Mouse (Mus musculus) brain, embryonic 18.5 days (tissue): ENCODE data around the gene Hist2h2be.
"Not testable (repeated sequence)": the region's sequence is repeated elsewhere in the genome, so short reads cannot be mapped to it uniquely, and the experiment has no call there.

Experiments used
- DNase-seq: peaks from one replicate; pipeline ENCODE4 v3.0.0-alpha.2; 2012; ENCODE audit warnings: low read depth, low spot score

Hist2h2be gene

DNA sequence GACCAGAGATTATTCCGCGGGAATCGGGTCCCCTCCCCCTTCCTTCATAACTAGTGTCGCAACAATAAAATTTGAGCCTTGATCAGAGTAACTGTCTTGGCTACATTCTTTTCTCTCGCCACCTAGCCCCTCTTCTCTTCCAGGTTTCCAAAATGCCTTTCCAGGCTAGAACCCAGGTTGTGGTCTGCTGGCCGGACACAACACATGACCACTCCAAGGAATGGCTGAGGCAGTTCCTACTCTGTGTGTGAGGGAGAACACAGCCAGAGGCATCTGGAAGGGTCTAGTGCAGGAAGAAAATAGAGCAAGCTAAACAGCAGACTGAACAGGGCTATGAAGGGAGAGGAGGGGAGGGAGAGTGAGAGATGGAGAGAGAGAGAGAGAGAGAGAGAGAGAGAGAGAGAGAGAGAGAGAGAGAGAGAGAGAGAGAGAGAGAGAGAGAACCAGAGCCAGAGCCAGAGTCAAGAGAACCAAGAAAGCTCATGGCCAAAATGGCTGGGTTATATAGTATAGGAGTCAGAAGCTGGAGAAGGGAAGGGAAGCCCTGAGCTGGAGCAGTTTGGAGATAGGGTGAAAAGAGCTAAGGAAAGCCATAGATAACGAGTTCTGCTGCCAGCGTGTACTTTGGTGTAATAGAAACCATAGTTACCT lies 22.2 kb upstream of the Hist2h2be start:
- DNase-seq = not testable (repeated sequence)

DNA sequence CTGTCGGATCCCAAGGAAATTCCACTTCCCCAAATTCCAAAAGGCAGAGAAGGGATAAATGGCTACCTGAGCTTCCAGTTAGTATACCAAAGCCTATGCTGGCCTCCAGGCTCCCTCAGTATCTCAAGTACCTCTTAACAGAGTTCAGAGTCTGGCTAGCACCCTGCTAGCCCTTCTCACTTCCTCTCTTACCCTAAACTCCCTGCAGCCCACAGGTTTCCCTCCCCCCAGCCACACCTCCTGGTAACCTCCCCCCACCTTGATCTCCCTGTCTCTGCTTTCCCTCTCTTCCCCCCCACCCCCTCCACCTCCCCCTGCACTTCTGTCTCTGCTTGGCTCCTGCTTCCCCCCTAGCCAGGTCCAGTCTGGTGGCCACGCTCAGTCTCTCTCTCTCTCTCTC lies 21.2 kb upstream of the Hist2h2be start:
- no peak for DNase-seq

DNA sequence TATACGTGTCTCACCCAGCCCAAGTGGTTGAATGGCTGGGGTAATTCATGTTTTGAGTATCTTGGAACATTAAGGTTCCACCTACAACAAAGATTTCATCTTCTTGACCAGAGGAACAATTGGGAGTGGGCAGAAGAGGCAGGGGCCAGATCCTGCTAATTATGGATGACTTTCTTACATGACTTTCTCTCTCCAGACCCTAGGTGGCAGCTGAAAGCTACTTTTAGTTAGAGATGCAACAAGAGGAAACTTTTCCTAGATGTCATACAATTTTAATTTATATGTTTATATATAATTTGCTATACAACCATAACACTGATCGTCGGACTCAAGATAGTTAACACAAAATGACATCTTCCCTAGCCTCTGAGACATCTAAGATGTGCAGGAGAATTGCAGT lies 13.1 kb upstream of the Hist2h2be start:
- DNase-seq = no peak

DNA sequence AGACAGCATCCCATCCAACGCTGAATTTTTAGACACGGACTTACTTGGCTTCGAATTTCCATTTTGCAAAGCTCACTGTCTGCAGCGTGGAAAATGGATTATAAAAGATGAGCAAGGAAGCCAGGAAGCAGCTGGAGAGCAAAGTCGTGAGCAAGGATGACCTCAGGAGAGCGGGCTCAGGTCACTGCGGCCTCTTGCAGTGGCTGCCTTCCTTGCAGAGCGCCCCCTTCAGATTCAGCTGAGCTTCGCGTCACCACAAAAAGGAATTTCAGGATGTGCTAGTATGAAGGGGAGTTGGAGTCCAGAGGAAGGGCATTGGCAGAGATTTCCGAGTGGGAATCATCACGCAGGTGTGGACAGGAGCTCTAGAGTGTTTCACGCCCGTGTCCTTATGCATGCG lies 11.7 kb upstream of the Hist2h2be start:
- DNase-seq = no peak

DNA sequence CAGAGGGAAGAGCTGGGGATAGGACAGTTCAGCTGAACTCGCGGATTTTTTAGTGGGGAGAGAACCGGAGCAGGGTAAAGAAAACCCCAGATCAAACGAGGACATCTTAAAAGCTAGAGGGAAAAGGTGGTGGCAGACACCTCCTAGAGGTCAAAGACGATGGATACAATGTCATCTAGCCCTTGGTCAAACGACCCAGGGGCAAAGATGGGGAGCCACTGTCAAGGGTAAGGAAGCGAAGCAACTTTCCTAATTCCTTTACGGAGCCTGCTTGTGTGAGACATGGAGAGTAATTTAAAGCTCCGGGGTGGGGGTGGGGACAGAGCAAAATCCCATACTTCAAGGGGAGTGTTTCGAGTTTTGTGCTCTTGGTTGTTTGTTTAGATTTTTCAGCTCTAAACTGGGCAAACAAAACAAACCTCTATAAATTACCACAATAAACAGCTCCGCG lies 1.7 kb upstream of the Hist2h2be start:
- DNase-seq = no peak

DNA sequence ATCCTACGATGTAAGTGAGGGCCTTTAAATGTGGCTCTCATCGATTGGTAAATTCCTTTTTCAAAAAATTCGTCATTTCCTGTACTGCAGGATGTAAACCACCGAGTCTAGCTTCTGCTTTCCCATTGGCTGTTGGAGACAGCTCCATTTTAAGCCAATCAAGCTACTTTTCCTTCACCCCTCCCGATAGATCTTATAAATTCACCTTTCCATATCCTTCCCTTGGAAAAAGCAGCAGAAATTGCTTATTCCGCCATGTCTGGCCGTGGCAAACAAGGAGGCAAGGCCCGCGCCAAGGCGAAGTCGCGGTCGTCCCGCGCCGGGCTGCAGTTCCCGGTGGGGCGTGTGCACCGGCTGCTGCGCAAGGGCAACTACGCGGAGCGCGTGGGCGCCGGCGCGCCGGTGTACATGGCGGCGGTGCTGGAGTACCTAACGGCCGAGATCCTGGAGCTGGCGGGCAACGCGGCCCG lies 1.2 kb upstream of the Hist2h2be start, which contains the start of the genes Bola1 and Hist2h2ab:
Gene Bola1 (minus strand): TSS at position 49 of the 470 bp plus-strand sequence.
Gene Hist2h2ab (plus strand): TSS at position 205 of the 470 bp plus-strand sequence.
- DNase-seq = peak; percentile 88

DNA sequence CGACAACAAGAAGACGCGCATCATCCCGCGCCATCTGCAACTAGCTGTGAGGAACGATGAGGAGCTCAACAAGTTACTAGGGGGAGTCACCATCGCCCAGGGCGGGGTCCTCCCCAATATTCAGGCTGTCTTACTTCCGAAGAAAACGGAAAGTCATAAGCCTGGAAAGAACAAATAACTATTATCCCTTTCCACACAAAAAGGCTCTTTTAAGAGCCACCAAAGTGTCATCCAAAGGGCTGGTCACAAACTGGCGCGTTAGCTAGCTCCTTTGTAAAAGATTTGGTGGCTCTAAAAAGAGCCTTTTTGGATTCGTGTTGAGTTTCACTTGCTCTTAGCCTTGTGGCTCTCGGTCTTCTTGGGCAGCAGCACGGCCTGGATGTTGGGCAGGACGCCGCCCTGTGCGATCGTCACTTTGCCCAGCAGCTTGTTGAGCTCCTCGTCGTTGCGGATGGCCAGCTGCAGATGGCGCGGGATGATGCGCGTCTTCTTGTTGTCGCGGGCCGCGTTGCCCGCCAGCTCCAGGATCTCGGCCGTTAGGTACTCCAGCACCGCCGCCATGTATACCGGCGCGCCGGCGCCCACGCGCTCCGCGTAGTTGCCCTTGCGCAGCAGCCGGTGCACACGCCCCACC lies 671 bp upstream of the Hist2h2be start:
- not testable (repeated sequence) for DNase-seq

DNA sequence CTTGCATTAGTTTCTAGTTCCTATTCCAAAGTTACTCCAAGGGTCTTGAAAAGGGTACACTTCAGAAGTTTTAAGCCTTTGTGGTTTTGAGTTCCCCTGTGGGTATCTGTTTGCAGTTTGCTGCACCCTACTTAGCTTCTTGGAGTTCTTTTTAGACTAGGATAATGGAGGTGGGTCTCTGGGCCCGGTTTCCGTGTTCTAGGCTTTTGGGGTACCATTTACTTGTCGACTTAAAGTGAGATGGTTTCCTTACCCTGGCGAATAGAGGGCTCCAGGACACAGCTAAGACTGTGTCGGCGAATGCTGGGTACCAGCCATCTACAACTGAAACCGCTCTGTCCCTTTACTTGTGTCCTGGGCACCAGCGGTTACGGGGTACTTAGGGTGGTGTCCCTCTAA lies 720 bp downstream of the Hist2h2be start:
- no peak for DNase-seq

DNA sequence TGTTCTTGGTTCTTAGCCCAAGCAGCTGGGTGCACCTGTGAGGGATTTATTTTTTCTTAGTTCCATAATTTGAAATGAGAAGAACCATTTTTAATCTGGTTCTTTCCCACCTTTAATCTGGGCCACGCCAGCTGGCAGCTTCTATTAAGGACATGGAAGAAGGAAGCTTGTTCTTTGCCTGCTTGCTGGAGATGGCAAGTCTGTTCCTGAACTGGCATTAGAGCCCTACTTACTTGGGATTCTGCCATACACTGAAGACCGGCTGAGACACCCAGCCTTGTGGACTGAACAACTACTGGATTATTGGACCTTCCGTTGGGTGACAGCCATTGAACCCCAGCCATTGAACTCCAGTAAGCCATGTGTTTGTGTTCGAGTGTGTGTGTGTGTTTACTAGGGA lies 1.9 kb downstream of the Hist2h2be start:
- DNase-seq = no peak

DNA sequence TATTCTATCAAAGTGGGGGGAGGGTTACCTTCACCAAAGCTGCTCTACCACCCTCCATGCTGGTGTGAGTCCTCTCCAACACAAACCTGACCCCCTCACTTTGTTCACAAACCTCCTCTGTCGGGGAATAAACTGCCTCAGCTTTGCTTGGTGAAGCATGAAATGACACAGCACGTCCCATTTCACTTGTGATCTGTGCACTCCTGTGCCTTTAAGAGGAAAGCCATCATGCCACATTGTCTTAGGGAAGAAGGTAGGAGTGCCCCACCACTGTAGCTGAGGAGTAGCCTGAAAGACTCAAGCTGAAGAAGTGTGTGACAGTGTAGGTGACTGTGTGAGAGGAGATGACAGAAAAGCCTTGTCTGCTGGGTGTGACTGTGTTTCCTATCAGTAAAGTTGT lies 4.5 kb downstream of the Hist2h2be start:
- no peak for DNase-seq

DNA sequence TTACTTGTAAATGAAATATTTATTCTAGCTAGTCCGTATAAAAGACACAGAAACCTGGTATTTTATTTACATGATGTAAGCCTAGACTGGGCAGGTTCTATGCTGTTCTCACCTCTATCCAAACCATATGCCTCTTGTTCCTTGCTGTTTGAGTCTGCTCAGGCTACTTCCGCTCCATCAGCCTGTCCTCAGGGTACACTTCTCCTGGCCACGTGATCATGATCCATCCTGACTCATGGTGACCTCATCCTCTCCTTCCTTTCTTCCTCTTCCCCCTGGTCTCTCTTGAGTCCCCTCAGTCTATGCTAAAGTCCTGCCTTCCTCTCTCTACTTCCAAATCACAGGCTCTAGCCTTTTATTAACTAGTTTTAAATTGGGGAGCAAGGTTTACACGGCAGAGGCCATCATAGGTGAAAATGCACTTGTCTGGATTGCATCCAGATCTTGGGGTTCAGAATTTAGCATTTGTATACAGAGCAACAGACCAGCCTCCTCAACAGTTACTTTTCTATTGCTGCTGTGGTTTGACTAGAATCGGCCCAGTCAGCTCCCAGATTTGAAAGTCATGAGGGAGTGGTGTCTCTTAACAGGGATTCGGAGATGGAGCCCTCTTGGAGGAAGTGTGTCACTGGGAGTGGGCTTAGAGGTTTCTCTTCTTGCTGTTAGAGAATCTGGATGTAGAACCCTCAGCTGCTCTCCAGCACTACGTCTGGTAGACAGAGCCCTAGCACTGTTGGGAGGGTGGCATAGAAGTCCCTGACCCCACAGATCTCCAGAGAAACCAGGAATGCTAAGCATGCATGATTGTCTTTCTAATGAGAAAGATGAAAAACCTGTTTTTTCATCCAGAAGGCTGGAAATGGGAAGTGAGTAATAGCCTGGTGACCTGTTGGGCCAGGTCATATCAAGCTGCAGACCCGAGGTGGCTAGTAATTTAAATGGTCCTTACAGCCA lies 6.1 kb downstream of the Hist2h2be start:
- DNase-seq = no peak

DNA sequence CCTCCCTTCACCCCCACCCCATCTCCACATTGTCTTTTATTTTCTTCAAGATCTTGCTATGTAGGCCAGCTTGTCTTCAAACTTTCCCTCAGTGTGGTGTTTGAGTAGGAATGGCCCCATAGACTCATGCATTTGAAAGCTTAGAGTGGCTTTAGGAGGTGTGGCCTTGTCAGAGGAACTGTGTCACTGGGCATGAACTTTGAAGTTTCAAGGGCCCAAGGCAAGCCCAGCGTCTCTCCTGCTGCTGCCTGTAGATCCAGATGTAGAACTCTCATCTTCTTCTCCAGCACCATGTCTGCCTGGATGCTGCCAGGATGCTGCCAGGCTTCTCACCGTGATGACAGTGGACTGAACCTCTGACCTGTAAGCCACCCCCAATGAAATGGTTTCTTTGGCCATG lies 7.9 kb downstream of the Hist2h2be start:
- no peak for DNase-seq

DNA sequence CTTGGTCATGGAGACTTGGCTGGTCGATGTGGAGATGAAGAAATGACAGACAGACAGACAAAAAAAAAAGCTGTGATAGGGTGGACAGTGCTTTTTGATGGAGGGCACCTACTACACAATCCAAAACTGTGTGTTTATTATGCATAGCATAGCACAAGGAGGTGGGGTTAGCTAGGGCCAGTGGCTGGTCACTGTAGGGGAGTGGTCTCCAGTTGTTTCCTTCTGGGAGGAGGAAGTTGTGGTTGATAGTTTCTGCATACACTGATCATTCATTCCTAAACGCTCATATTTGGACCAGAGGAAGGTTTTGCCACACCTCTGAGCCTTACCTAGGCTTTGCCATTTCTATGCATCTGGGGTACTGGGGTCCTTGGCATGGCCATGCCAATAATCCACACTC lies 9.5 kb downstream of the Hist2h2be start:
- DNase-seq = no peak

DNA sequence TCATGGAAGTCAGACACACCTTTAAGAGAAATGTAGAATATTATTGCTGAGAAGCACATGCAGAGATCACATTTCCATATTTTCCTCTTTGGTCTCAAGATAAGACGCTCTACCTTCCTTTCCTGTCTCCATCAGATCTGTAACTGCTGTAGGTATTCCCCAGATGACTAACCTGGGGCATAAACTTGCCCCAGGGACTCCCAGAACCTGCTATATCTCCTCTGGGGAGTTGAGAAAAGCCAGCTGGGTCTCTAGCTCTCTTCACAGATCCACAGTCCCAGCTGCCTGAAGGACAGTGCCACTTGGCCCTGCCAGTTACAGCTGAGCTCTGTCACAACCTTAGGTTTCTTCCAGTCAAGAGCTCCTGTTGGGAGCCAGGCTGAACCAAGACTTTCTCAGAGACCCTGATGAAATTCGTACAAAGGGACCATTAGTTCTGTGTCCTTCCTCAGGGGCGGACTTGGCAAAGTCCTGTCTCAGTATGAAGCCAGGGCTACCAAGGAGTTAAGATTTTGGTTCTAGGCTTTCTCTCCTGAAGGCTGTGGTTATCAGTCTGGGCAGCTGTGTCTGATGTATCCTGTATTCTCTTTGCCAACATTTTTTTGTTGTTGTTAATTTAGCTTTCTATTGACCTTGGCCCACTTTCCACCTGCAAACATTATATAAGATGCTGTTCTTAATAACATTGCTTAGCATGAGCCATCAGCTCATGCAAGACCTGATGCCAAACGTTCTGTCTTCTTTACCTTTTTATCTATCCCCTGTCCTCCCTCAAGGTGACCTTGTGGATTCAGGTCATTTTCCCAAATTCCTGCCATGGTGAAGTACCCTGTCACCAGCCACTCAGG lies 10.2 kb downstream of the Hist2h2be start:
- no peak for DNase-seq

DNA sequence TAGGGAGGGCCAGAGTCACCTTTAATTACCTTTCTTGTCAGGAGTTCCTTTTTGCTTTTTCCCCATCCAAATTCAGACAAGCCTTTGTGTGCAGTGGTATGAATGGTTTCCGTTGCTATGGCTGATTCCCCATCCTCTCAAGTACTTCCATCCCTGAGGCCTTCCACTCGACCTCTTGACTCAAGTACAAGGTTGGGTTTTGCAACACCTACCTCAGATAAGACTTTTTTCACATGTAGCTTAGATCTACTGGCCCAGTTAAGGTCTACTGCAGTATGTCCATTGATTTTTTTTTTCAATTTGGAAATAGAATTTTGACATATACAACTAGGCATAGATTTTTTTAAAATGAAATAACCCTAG lies 10.8 kb downstream of the Hist2h2be start:
- no peak for DNase-seq

DNA sequence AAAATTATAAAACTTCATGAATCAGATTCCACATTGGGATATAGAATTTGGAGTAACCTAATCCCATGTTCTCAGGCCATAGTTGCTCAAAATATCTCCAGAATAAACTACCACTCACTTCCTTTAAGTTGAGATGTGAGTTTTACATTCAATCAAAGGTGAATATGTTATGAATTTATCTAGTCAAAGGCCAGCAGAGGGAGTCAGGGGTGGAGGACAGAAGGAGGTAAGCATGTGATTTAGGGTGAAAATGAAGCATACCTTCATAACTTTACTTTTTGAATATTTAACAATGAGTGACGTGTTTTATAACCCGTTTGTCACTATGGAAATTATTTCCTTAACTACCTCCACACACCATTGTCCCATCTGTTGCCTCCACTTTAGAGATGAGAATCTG lies 14.0 kb downstream of the Hist2h2be start:
- no peak for DNase-seq

DNA sequence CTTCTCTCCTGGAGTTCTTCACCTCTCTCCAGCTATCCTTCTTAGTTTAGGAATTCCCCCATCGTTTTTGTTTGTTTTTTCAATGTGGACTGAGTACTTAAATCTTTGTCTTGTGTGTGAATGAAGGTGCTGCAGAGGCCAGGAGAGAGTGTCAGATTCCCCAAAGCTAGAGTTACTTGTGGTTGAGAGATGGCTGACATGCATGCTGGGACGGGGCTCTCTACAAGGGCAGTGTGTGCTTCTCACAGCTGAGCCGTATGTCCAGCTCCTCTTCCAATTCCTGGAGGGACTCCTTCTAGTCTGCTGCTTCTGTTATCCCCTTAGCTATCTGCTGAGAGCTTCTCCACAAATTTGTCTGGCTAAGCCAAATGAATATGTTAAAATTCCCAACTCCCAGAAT lies 14.9 kb downstream of the Hist2h2be start:
- no peak for DNase-seq

DNA sequence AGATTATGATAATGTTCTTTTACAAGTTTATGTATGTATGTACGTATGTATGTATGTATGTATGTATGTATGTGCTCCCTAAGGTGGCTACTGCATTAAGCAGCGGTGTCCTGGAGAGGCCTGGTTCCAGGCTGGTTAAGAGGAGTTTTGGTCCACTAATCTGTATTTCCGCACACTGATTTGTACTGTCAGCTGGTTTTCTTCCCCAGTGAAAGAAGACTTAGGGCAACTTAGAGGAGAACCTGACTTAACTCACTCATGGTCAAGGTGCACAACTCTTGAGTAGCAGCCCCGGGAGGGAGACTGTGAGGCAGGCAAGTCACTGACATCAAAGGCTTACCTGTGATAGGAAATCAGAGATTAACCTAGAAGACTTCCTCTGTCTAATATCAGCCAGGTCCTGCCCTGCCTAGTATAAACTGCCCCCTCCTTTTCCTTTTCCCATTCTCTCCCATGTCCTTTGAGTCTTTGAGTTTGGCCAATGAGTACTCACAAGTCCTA lies 16.0 kb downstream of the Hist2h2be start:
- DNase-seq = no peak

DNA sequence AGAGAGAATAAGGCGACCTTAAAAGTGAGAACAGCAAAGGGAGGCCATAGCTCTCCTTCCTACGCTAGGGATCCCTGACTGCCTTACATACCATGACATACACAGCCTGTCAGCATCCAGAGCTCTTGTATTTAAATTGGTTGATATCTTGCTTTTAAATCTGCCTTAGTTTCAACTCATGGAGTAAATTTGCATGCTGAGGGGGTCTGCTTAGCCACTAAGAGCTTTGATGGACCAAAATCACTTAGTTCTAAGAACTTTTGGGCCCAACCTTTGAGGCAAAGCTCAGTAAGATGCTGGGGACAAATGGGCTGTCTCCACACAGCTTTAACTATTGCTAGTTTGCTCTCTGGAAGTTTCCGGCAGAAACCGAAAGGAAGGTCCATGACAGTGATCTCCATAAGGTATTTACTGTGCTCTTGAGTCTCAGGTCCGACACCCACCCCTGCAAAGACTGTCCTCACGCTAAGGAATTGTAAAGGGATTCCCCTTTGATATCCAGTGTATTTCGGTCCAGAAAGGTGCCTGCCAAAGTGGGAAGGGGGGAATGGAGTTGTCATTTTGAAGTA lies 16.5 kb downstream of the Hist2h2be start:
- no peak for DNase-seq

DNA sequence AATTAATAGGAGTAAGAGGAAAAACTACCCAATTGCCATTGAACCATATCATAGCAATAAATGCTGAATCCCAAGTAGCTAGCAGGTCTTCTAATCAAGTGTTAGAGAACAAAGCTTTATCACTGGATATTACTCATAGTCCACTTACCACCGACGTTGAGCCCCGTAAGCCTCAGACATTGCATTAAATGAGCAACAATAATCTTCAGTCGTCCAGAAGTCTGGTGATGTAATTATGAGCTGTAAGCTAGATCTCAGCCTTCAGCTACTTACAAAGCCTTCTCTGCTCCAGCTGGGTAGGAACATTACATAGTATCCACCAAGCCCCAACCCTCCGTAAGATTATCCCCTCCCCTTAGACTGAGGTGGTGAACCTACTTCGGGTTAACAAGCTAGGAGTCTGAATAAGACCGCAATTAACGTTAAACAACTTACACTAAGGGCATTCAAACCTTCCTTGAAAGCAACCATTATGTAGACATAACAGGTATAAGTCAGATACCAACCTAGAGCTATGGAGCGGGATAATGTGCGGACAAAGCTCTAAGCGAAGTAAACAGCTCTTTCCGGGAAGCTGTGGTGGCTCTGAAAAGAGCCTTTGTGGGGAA lies 17.1 kb downstream of the Hist2h2be start:
- no peak for DNase-seq
